Mouse (Mus musculus) gastrocnemius, postnatal 14 days (tissue): ENCODE measurements around the gene Fam24a. TPM values are rescaled to one million over a fixed set of nuclear protein-coding genes. Genes with fewer than 3 reads are reported as not detected.
A peak's percentile ranks its signal among the peaks of the same experiment; 100 is the strongest.

Experiments used
- DNase-seq: peaks from one replicate; pipeline ENCODE4 v3.0.0; 2021; ENCODE audit warnings: mixed read lengths
- intact Hi-C: fragments of 180-260 bp; cut with DNase I; formaldehyde crosslinking; loops from one replicate; pipeline ENCODE4 v1.15.1; 2025; ENCODE audit warnings: low total_unique reads
- long read RNA-seq, 2 experiments: library from polyadenylated mRNA; stranded (forward); transcript quantifications; one replicate each; pipeline ENCODE4 v2.0.0; 2021
- total RNA-seq, 2 experiments: library from RNA; stranded (reverse); gene quantifications; 2 replicates each; pipeline ENCODE4 v1.2.3; 2021

Gene Fam24a
- total RNA-seq: not detected
- long read RNA-seq, experiment 1: 0 reads
- long read RNA-seq, experiment 2: 0 reads

GRCm38 (mm10) chr7:131333564-131333963 lies at the start of gene Fam24a:
TSS of gene Fam24a (plus strand) at chr7:131333864.
- intact Hi-C loops: no loop called here
- DNase-seq: no peak

DNA sequence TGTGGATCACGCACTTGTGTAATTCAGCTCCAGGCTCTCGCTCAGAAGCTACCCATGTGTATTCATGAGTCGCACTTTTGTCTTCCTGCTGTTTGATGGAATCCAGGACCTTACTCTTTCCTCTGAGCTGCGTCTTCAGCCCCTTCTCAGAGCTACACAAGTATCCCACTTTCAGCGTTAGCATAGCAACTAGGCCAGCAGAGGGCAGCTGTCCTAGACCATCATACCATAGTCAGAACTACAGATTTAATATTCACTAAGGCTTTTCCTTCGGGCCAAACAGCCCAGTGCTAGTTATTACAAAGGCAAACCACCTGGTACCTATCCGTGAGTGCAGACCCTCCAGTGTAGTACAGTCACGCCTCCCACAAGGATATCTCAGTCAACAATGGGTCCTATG lies 36.5 kb upstream of the Fam24a start:
- no peak for DNase-seq

DNA sequence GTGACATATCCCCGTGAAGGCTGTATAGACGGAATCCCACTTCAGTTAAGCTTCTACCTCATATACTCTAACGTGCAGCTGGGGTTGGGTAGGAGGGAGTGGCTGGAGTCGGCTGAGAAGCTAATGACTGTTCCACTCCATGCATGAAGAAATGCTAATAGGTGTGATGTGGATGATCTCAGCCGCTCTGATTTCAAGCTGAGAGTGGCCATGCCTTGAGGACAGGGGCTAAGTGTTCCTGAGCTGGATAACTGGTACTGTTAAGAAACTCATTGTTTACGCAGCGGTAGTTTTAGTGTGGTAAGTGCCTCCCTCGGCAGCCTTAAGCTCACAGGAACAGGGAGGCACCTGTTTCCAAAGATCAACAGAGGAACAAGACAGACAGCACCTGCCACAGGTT lies 30.3 kb upstream of the Fam24a start:
- DNase-seq: no peak
- intact Hi-C loops: no loop called here

More for the DNA sequence above, 36.5 kb upstream of the Fam24a start:
- intact Hi-C loops: no loop called here

DNA sequence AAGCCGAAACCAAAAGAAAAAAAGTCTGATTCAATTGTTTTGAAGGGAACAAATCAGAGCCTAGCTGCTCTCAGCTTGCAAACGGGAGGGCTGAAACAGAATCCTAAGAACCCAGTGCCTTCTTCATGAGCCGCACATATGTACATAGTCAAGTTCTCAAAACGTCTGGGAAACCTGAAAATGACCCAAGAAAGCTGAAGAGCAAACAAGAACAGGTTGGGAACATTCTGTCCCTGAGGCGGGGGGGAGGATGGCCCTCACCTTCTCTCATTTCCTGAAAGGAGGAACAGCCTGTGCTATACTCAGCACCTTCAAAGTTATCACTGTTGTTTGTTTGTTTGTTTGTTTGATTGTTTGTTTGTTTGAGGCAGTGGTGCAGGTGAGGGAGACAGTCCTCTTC lies 26.9 kb upstream of the Fam24a start:
- DNase-seq: no peak
- intact Hi-C loops: no loop called here

DNA sequence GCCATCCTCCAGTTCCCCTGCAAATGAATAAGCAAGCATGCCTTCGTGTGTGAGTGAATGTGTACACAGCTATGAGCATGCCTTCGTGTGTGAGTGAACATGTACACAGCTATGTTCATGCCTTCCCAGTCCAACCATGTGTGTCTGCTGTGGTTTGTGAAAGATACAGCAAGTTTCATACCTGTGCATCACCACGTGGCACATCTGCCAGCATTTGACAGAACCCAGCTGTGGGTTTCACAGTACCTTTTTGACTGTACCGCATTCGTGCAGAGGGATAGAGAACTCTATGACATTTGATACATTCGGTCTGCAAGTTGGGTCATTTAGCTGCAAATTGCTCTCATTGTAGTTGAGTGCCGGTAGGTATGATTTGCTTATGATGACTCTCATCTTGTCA lies 19.2 kb upstream of the Fam24a start:
- no peak for DNase-seq
- intact Hi-C loops: no loop called here

- intact Hi-C loops: no loop called here
- no peak for DNase-seq
Measured at GRCm38 (mm10) chr7:131317587-131317986, 16.1 kb upstream of the Fam24a start.

DNA sequence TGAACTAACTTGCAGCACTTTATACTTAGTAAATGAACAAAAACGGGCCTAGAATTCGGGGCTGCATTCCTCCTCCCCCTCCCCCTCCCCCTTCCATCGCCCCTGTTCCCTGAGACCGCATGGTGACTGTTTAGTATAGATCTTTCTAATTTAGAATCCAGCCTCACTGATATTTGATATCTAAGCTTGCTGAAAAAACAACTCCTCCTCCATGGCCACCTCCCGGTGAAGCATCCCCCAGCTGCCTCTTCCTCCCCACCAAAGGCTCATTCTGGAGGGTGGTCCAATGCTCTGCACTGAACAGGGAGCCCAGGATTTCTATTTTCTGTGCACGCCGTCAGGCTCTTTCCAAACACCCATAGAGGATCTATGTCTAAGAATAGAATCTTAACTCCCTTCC lies 15.3 kb upstream of the Fam24a start:
- DNase-seq: no peak
- intact Hi-C loops: no loop called here

- peak; percentile 13 for DNase-seq
- intact Hi-C loops: no loop called here
Measured at GRCm38 (mm10) chr7:131322192-131322591, 11.5 kb upstream of the Fam24a start, which contains the start of gene Cuzd1. TSS of gene Cuzd1 (minus strand) at chr7:131322292.

- intact Hi-C loops: no loop called here
- no peak for DNase-seq
Measured at GRCm38 (mm10) chr7:131327054-131327453, 6.6 kb upstream of the Fam24a start.

DNA sequence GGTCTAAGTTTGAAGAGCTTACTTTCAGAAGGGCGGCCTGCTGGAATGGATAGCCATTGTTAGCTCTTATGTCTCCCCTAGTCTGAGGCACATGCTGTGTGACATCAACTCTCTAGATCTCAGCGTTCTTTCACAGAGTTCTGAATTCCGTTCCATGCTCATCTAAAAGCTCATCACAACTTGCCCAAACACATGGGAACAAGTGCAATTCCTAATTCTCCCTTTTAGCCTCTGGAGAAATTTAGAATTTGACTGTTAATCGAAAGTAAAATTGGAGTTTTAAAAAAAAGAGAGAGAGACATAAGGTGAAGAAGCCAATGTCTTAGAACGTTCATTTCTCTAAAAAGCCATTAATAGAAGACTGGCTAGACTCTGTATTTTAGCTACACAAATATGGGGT lies 4.2 kb upstream of the Fam24a start, which contains the start of gene Fam24b:
TSS of gene Fam24b (minus strand) at position 101 of the 400 bp plus-strand sequence.
- DNase-seq: no peak
- intact Hi-C loops: no loop called here

DNA sequence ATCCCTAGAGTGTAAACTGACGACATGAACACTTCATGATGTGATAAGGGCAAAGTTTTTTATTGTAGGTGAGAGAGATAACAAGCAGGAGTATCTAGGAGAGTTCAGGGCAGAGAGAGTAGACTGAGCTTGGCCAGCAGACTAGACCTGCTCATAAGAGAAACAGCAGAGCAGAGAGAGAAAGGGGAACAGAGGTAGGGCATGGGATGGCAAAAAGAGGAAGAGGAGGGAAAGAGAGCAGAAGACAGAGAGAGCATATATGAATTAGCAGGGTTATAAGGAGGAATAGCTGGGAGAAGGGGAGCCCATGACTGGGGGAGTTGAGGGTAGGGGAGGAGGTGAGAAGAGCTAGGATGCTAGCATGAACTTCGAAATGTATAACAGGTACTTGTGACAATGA lies 2.0 kb upstream of the Fam24a start:
- intact Hi-C loops: no loop called here
- no peak for DNase-seq

GRCm38 (mm10) chr7:131337502-131338068 lies 3.9 kb downstream of the Fam24a start:
- intact Hi-C loops: no loop called here
- DNase-seq: no peak

- intact Hi-C loops: no loop called here
- no peak for DNase-seq
Measured at GRCm38 (mm10) chr7:131345856-131346541, 12.3 kb downstream of the Fam24a start.

DNA sequence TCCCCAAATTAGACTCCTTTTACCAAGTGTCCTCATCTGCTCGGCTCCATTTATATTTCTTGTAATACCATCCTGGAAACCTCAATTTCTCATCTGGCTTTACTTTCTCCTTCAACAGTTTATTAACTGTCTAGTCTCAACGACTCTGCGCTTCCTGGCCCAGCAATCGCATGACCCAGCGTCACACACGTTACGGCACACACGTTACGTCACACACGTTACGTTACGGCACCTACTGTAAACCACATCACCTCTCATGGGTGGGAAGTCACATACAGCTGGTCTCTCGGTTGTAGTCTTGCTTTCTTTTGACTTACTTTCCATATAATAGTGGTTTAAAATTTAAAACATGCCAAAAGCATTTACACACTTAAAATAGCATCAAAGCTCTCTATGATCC lies 22.4 kb downstream of the Fam24a start:
- no peak for DNase-seq
- intact Hi-C loops: no loop called here

GRCm38 (mm10) chr7:131362269-131362614 lies 28.6 kb downstream of the Fam24a start:
- intact Hi-C loops: no loop called here

DNA sequence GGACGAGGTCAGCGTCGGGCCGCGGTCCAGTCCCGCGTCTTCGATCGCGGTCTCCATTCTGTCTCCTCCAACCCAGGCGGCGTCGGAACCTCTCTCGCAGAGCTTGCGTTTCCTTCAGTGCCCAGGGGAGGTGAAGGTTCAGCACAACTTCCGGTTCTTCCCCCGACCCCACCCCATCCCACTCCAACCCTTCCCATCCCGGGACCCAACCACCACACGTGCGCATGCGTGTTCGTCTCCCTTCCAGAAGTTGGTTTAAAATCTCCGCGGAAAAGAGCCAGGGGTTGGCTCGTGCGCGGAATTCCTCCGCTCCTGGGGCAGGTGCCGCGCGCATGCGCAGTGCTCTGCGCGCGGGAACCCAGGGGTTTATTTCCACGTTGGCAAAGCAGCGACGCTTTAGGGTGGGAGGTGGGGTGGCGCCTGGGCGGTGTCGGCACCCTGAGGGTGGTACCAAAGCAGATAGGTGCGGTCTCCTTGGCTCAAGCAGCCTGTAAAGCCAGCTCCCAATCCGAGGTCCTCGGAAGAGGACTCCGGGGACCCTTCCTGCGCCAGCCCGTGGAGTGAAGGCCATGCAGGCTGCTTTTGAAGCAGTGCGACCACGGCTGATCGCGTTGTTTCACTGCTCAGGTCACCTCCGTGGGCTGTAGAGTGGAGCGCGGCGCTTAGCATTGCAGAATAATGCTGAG lies 29.1 kb downstream of the Fam24a start, which contains the start of gene 2310057M21Rik:
TSS of gene 2310057M21Rik (minus strand) at position 145 of the 686 bp plus-strand sequence.
- DNase-seq: peak; percentile 96
- intact Hi-C loops: no loop called here

More at GRCm38 (mm10) chr7:131362269-131362614, 28.6 kb downstream of the Fam24a start:
- no peak for DNase-seq

GRCm38 (mm10) chr7:131364131-131364530 lies 30.5 kb downstream of the Fam24a start:
- intact Hi-C loops: no loop called here
- no peak for DNase-seq

GRCm38 (mm10) chr7:131370648-131371469 lies 37.2 kb downstream of the Fam24a start, which contains the start of gene Pstk:
TSS of gene Pstk (plus strand) at chr7:131371141.
- peak; percentile 90 for DNase-seq
- intact Hi-C loops: no loop called here

GRCm38 (mm10) chr7:131371470-131371860 lies 37.8 kb downstream of the Fam24a start:
- intact Hi-C loops: no loop called here

More at GRCm38 (mm10) chr7:131371470-131371860, 37.8 kb downstream of the Fam24a start:
- no peak for DNase-seq
